Mouse (Mus musculus): Measurements from ENCODE around the gene Nop16. TPM values are rescaled to one million over a fixed set of nuclear protein-coding genes. Genes with fewer than 3 reads are reported as not detected.
"Not testable (repeated sequence)": the region's sequence is repeated elsewhere in the genome, so short reads cannot be mapped to it uniquely, and the experiment has no call there.

Nop16 gene
- total RNA-seq (2015; ENCODE audit: low replicate concordance) (13.6 and 13.8 TPM in 2 replicates), total RNA-seq (2017; ENCODE audit: low replicate concordance) (6.3 and 12.1 TPM in 2 replicates)

DNA sequence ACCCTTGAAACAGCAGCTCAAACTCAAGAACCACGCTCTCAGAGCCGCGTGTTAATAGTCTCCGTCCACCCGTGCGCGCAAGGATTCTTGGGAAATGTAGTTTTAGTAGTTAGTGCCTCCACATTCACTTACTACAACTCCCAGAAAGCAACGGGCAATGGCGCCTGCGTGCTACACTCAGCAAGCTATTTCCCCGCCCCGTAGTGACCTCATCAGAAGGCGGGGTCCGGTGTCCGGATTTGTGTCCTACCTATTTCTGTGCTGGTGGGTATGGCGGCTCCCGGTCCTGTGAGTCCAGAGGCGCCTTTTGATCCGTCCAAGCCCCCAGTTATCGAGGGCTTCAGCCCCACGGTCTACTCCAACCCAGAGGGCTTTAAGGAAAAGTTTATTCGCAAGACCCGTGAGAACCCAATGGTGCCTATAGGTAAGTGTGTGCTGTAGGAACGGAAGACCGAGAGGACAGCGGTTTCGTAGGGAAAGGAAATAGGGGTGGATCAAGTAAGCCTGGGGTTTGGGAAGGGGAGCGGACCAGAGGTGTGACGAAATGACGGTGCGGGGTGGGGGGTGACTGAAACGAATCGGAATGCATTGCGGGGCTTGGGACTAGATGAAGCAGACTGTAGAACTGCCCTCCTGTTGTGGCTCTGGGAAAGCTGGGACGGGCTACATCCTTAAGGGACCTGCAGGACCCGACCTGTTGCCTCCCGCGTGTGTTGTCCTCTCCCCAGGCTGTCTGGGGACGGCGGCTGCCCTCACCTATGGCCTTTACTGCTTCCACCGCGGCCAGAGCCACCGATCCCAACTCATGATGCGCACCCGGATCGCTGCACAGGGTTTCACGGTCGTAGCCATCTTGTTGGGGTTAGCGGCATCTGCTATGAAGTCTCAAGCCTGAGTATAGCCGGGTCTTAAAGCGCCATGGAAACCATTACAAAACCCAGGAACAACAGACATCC is at the start of gene Nop16, which contains the start of gene Higd2a:
TSS of gene Nop16 (minus strand) at position 95 of the 956 bp plus-strand sequence.
TSS of gene Higd2a (plus strand) at position 212 of the 956 bp plus-strand sequence.
- peak; percentile 96 for ATAC-seq (replicated peaks; ENCODE audit: low FRiP score, poor library complexity, severe bottlenecking)

DNA sequence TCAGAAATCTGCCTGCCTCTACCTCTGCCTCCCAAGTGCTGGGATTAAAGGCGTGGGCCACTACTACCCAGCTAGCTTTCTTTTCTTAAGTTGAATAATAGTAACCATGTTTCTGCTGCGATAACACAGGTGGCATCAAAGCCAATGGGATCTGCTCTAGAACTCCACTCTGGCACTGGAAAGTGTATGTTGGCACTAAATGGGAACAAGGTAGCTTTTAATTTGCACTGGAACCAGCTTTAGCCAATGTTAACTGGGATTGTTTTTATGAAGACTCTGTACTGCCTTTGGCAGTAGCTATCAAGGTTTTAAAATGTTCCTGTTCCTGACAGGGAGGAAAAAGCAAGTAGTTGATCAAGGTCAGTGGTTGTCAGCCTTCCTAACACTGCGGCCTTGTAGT is 45.1 kb upstream of the Nop16 start:
- no peak for ATAC-seq (replicated peaks; ENCODE audit: low FRiP score, poor library complexity, severe bottlenecking)

DNA sequence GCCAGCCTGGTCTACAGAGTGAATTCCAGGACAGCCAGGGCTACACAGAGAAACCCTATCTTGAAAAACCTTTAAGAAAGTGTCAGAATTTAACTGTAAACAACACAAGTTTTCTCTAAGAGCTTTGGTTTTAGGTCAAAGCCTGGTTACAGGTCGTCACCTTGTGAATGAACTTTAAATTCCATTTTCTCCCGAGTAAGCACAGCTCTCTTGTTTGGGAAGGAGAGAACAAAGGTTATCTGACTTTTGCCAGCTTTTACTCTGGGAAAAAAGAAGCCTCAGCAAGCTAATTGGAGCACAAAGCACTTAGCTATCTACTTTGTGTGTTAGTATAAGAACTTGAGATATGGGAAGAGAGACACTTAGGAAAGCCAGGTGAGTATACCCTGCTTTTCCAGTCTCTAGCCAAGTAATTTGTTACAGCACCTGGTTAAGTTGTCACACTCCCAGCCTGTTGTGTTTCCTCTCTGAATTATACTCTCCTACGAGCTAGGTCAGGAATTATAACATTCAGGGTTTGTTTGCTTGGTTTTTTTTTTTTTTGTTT is 42.9 kb upstream of the Nop16 start:
- ATAC-seq (replicated peaks; ENCODE audit: low FRiP score, poor library complexity, severe bottlenecking), result no peak

DNA sequence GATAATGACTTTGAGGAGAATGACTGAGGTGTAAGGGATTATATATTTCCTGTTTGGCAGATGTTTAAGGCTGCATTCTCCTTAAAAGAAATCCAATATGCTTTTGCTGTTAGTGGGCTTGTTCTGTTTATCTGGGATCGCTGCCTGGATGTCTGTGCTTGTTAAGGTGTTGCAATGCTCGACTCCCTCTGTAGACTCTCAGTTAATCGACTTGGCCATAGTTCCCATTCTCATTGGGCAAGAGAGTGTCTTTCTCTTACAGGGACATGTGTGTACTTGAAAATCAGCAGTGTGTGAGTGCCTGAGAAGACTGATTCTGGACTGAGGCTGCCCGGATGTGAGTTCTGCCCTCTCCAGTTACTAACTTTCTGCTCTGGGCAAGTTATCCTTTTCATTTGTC is 39.2 kb upstream of the Nop16 start:
- ATAC-seq (replicated peaks; ENCODE audit: low FRiP score, poor library complexity, severe bottlenecking), result no peak

DNA sequence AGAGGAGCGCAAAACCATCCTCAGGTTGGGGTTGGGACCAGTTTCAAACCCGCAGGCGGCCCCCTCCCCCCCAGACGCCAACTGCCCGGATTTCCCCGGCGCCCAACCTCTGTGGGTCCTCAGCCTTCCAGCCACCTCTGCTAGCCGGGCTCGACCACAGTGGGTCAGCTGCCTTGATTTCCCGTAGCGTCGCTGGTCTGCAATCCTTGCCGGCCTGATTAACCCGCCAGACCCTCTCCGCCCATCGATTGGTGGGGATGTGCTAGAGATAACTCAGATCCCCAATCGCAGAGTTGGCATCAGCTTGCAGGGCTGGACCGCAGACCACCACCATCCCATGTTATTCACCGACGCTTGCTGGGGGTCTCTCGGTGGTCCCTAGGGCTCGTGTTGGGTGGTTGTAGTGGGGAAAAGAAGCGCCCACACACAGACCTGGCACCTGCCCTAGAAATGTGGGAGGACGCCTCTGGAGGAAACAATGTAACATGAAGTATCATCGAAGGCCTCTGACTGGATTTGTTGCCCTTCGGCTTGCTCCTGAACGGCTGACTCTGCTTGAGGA is 32.2 kb upstream of the Nop16 start:
- ATAC-seq (replicated peaks; ENCODE audit: low FRiP score, poor library complexity, severe bottlenecking), result peak; percentile 65

DNA sequence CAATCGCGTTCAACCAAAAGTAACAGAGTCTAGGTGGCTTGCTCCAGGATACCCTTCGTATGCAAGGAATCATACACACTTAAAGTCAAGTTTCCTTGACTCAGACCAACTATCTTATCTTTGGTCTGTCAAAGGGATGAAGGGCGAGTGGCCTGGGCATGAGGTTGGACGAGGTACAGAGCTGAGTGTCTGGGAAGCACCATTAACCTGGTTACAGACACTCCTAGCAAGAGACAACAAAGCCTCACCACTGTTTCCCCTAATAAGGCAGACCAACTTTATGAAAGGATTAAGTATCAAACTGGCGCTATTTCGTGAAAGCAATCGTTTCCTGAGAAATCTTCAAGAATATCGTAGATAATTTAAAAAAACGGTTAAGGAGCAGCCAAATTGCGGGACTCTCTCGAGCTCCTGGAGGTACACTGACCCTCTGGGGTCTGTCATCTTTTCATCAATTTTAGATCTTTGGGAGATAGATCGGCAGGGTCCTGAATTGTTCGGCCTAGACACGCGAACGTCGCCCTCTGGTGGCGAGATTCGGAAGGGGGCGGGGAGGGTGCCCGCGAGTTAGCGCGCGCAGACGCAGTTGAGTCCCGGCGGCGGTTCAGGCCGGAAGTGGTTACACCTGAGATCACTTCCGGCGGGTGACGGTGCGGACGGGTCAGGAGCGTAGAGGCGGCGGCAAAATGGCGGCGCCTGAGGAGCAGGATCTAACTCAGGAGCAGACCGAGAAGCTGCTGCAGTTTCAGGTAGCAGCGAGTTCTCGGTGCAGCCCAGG is 31.5 kb upstream of the Nop16 start, which contains the start of gene Faf2:
TSS of gene Faf2 (plus strand) at position 630 of the 778 bp plus-strand sequence.
- peak; percentile 98 for ATAC-seq (replicated peaks; ENCODE audit: low FRiP score, poor library complexity, severe bottlenecking)

DNA sequence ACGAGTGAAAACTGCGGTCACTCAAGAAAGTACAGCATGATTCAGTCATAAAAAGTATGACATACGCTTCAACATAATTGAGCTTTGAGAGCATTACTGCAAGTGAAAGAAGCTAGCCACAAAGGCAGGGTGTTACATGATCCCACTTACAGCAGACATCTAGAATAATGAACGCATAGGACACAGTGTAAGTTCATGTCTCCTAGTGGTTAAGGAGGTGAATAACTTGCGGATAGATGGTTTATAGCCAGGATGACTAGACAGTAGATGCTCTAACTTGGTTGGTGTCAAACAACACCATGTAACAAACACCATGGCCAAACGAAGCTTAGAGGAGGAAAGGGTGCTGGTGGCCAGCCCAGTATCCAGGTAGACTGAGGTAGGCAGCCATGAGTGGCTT is 27.1 kb upstream of the Nop16 start:
- no peak for ATAC-seq (replicated peaks; ENCODE audit: low FRiP score, poor library complexity, severe bottlenecking)

DNA sequence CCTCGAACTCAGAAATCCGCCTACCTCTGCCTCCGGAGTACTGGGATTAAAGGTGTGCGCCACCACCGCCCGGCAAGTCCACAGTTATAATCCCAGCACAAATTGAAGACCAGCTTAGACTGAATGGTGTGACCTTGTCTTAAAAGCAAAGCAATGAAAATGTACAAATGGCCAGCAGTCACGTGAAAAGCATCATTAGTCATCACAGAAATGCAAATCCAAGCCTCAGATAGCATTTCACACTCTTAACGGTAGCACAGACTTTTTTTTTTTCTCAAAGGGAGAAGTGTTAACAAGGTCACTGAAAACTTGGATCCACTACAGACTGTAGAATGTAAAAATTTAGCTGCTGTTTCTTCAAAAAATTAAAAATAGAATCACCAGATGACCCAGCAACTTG is 26.4 kb upstream of the Nop16 start:
- no peak for ATAC-seq (replicated peaks; ENCODE audit: low FRiP score, poor library complexity, severe bottlenecking)

DNA sequence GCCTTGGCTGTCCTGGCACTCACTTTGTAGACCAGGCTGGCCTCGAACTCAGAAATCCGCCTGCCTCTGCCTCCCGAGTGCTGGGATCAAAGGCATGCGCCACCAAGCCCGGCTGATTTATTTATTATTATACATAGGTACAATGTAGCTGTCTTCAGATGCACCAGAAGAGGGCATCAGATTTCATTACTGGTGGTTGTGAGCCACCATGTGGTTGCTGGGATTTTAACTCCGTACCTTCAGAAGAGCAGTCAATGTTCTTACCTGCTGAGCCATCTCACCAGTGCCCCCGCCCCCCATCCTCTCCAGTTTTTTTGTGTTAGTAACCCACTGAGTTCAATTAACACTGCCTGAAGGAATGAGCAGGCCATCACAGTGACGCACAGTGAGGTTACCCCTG is 23.3 kb upstream of the Nop16 start:
- ATAC-seq (replicated peaks; ENCODE audit: low FRiP score, poor library complexity, severe bottlenecking), result not testable (repeated sequence)

DNA sequence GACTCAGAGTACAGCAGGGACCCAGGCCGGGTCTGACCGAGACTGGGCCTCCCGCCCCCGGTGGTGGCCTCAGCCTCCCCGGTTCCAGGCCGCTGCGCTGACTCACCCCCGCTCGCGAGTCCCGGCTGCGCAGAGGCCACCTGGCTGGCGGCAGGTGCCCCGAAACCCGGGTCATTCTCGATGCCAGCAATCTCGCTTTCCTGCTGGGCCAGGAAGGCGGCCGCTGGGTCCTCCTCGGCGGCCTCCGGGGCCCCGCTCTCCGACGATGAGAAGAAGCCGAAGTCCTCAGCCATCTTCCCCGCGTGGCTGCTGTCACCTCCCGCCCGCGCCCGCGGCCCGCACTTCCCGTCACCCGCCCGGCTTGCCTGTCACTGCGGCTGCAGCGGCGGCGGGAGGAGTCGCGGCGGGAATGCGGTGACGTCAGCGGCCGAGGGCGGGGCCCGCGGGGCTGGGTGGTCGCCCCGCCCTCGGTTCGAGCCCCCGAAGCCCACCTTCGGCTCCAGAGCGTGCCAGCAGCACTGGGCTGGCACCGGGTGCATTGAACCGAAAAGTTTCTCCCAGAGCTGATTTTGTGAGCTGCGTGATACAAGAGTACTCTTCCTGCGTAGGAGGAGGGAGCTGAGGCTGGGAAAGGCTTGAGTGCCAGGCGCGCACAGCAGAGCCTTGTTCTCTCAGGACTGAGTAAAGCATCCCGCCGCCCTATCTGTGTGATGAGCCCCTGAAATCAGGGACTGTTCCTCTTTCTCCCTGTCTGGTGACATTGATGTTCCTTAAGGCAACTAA is 21.3 kb upstream of the Nop16 start, which contains the start of gene Cltb:
TSS of gene Cltb (minus strand) at position 373 of the 783 bp plus-strand sequence.
- peak; percentile 83 for ATAC-seq (replicated peaks; ENCODE audit: low FRiP score, poor library complexity, severe bottlenecking)

DNA sequence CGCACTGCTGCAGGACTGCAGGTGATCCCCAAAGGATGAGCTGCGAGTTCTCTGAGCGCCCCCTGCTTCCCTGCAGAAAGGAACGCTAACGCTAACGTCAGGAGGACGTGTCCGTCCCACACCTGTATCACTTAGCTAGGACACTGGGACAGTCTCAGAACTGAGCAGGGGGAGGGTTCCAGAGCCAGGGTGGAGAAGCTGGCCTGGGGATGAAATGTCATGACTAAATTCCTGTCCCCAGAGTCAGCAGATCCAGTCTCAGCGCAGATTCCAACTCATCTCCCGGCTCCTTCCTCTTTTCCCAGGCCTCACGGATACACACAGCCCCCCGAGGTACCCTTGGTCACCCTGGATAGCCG is 20.7 kb upstream of the Nop16 start:
- ATAC-seq (replicated peaks; ENCODE audit: low FRiP score, poor library complexity, severe bottlenecking), result peak; percentile 24; the same call in 1 of the 2 replicates

DNA sequence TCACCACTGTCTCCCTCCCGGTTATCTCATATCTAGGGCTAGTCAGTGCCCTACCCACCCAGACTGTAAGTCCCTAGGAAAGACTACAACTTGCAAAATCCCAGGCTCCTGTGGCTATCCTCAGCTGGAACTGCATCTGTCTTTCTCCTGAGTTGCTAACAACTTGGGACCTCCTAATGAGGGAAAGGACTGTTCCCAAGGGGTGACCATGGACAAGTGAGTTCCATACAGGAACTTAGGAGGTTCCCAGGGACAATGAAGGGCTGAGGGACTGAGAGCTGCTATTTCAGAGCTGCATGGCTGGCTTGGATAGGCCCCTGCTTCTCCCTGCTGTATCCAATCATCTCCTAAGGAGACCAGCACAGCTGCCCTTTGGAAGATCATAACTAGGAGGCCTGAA is 19.4 kb upstream of the Nop16 start:
- no peak for ATAC-seq (replicated peaks; ENCODE audit: low FRiP score, poor library complexity, severe bottlenecking)

DNA sequence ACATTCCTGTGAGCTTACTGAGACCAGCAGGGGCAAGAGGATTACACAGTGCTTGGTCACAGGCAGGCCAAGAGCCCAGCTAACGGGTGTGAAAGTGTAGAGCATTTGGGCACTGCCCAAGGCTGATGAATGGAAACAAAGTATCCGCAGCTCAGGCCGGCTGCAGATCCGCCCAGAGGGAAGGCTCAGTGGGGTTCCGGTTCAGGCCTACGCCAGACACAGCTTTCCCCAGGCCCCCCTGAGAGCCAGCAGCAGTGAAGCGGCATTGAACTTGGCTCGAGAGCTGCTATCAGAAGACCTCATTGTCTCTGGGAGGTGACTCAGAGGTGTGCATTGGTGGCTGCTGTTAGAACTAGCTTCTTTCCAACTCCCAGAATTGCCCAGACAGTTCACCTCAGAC is 18.8 kb upstream of the Nop16 start:
- no peak for ATAC-seq (replicated peaks; ENCODE audit: low FRiP score, poor library complexity, severe bottlenecking)

DNA sequence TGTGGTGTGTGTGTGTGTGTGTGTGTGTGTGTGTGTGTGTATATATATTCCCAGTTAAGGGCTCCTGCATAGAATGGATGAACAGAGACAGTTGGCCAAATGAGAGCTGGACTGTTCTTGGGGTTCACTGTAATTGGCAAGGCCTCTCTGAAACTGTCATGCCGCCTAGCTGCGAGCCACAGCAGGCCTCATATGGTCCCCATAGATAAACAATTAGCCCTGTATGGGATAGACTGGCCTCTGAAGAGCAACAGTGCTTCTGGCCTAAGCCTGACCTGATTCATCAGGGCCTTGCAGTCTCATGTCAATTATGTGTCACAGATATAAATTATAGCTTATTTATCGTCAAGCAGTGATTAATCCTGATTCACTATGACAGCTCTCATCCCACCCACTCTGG is 18.1 kb upstream of the Nop16 start:
- ATAC-seq (replicated peaks; ENCODE audit: low FRiP score, poor library complexity, severe bottlenecking), result no peak

DNA sequence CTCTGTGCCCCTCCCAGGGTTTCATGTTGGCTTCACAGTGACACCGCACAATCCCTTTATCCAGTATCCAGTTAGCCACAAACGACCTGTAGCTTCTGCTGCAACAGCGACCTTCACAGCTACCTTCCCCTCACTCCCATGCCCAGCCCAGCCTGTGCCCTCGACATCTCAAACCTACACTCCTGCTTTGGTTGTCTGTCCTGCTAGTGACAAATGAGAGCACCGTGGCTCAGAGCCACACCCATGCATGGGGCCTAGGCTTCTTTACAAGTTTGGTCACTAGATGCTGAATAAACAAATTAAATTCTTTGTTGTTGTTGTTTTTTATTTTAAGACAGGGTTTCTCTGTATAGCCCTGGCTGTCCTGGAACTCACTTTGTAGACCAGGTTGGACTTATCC is 17.3 kb upstream of the Nop16 start:
- no peak for ATAC-seq (replicated peaks; ENCODE audit: low FRiP score, poor library complexity, severe bottlenecking)

DNA sequence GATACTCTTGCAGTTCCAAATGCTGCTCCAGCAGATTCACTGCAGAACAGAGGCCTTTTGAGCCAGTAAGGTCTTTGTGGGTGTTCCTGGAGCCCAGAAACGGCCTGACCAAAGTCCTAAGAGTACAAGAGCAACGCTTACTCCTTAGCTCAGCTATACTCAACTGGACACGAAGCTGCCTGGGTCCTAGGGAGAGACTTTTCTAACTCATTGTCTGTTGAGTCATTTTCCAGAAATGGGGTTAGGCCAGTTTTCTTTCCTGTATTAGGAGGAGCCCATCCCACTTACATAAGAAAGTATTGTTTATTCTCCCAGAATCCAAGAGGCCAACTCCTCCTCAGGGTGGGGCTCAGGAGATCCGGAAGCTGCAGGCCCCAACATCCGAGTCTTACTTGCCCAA is 15.5 kb upstream of the Nop16 start:
- no peak for ATAC-seq (replicated peaks; ENCODE audit: low FRiP score, poor library complexity, severe bottlenecking)

DNA sequence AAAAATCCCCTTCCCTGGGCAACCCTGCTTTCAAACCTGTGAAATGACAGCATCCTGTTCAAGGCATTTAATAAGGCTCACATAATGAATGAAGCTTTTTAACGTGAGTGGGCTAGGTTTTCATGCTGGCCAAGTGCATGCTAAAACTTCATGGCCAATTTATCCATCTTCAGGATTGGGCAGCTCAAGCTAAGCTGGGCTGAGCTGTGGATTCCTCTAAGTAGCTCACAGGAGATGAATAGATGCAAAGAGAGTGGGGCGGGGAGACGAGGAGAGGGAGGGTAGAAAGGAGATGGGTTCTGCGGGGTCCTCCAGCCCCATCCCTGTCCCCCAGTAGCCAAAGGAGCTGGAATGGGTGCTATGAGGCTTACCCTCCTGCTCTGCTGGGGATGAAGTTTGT is 14.3 kb upstream of the Nop16 start:
- no peak for ATAC-seq (replicated peaks; ENCODE audit: low FRiP score, poor library complexity, severe bottlenecking)

DNA sequence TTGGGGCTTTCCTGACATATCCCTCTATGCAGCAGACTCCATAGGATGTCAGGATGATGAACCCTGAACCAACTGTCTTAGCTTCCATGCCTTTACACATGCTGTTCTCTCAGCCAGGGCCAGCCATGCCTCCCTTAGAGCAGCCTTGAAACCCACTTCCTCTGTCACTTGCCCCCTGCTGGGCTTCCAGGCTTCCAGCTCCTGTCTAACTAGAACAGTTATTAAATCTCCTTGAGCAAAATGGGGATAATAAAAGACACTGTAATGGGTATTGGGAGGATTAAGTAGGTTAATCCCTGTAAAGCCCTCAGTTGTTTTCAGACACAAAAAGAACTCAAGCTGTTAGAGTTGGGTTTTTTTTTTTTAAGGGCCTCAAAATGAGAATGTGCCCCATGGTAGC is 13.6 kb upstream of the Nop16 start:
- no peak for ATAC-seq (replicated peaks; ENCODE audit: low FRiP score, poor library complexity, severe bottlenecking)

DNA sequence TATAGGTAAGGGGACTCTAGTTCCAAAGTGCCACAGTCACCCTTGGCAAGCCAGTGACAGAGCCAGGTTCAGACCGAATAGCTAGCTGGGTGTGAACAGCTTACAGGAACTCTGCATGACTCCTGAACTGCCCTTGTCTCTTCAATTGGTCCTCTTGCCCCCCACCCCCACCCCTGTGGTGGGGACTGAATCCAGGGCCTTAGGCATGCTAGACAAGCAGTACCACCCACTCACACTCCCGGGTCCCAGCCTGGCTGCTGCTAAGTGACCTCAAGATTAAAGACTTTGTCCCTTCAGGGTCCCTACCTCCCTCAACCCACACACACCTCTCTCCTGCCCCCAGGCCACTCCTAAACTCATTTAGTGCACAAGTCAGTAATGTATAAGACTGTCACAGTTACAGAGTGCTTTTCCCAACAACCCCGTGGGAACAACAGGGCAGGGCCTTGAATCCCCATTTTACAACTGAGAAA is 12.8 kb upstream of the Nop16 start:
- ATAC-seq (replicated peaks; ENCODE audit: low FRiP score, poor library complexity, severe bottlenecking), result no peak
